Comparison of ENCODE assay signal across 15 mouse cellular contexts in genomic region chr5:31966741-31967140, GRCm38 (mm10).
DNase-seq lines count a peak whose midpoint lies in the region; TF ChIP-seq lines count a peak whose summit lies in the region.
"Had no signal": no experiment of that assay in that cellular context is flagged by ENCODE, and none has a peak within 500 bp of the region (broad histone marks: within the 10 kb centered on the region; RNA-seq: fewer than 3 reads in every experiment).

No protein-coding gene starts in this region.

- no peak for TF ChIP-seq CTCF in gastrocnemius, adult 2 months (IDR thresholded peaks at IDR 0.05)

- H3K27ac ChIP-seq in gastrocnemius, adult 2 months: peak overlapping the region; percentile 44; the same call in 1 of the 2 replicates
- H3K27ac ChIP-seq: forebrain, embryonic 10.5 days; limb, embryonic 10.5 days; midbrain, embryonic 15.5 days; neural tube, embryonic 13.5 days had no signal

- intact Hi-C loops in gastrocnemius, adult 2 months (cut with DNase I): no loop called here
- intact Hi-C loops in gastrocnemius, postnatal 14 days (cut with DNase I; ENCODE audit: low total_unique reads): no loop called here

- DNase-seq in gastrocnemius, adult 2 months: peak; percentile 34
- no peak for DNase-seq in gastrocnemius, postnatal 14 days
- peak; percentile 95 for DNase-seq in gonadal fat pad, adult 2 months (ENCODE audit: low read depth)
- DNase-seq in lung, postnatal 10 days: peak; percentile 42
- DNase-seq in thymus, postnatal 0 days (ENCODE audit: low spot score): peak; percentile 25
- DNase-seq in kidney, postnatal 4 days: no peak
- no peak for DNase-seq in spleen, adult 12 weeks (ENCODE audit: low spot score)
- no peak for DNase-seq in adrenal gland, adult 18-20 months (ENCODE audit: low spot score in 2 of 2)
- DNase-seq: B cell, adult 2 months; kidney, postnatal 10 days; right cerebral cortex, postnatal 14 days had no signal

- no peak overlapping the region for H3K4me3 ChIP-seq in gastrocnemius, adult 2 months
- H3K4me3 ChIP-seq: forebrain, embryonic 10.5 days; limb, embryonic 10.5 days; midbrain, embryonic 15.5 days; neural tube, embryonic 13.5 days had no signal

Comparison
In these comparisons a context has a peak if more than half of its experiments do, and no peak if none do; other contexts are left out.
1. DNase-seq: peak in gastrocnemius, adult 2 months (single experiment), gonadal fat pad, adult 2 months (single experiment), lung, postnatal 10 days (single experiment) and thymus, postnatal 0 days (single experiment); none in gastrocnemius, postnatal 14 days (single experiment), kidney, postnatal 4 days (0 of 2), spleen, adult 12 weeks (single experiment) and adrenal gland, adult 18-20 months (0 of 2).